In the genomic region with DNA sequence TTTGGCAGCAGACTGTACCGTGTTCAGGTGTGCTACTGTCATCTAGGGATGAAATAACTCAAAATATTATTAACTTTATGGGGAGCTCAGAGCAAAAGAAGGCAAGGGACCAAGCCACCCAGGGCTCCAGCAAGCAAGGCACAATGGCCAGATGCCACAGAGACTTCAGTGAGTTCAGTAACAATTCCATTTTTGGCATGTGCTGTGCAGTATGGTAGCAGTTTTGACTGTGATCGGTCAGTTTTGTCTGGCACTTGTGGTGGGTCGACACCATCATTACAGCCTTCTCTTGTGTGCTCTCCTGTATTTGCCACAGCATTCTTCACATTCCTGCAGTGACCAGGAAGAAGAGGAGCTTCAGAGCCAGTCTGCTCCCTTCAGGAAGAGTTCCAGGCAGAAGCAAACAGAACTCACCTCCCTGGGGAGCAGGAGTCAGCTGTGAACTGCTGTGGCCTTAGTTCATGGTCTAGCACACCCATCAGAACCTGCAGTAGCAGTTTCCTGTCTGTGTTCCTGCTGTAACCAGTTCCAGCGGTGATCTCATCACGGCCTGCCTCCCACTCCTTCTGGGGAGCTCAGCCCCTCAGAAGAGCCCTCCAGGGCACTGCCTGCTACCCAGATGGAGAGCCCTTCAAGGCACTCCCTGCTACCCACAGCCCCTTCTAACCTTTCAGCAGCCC, we compare ENCODE assay signal across 8 mouse cellular contexts. TPM values are rescaled to one million over a fixed set of nuclear protein-coding genes. Genes with fewer than 3 reads are reported as not detected.
DNase-seq lines count a peak whose midpoint lies in the region; ATAC-seq and TF ChIP-seq lines count a peak whose summit lies in the region.

No protein-coding gene starts in this region.

- H3K27me3 ChIP-seq in liver, embryonic 13.5 days, result no peaks in the 10 kb centered on the region
- no peaks in the 10 kb centered on the region for H3K27me3 ChIP-seq in liver, embryonic 12.5 days (replicated peaks)
- H3K27me3 ChIP-seq in heart, embryonic 11.5 days (ENCODE audit: control insufficient read depth, insufficient read depth, low read length), result no peaks in the 10 kb centered on the region
- no peaks in the 10 kb centered on the region for H3K27me3 ChIP-seq in stomach, postnatal 0 days (ENCODE audit: control insufficient read depth, insufficient read depth, low read length)
- H3K27me3 ChIP-seq in midbrain, embryonic 11.5 days (ENCODE audit: control insufficient read depth, insufficient read depth, low read length), result no peaks in the 10 kb centered on the region

- H3K9me3 ChIP-seq in liver, embryonic 13.5 days (replicated peaks), result no peaks in the 10 kb centered on the region
- no peaks in the 10 kb centered on the region for H3K9me3 ChIP-seq in liver, embryonic 12.5 days (replicated peaks)
- no peaks in the 10 kb centered on the region for H3K9me3 ChIP-seq in heart, embryonic 11.5 days (replicated peaks; ENCODE audit: control insufficient read depth, low read length)
- no peaks in the 10 kb centered on the region for H3K9me3 ChIP-seq in stomach, postnatal 0 days (ENCODE audit: control insufficient read depth, low read length)
- H3K9me3 ChIP-seq in midbrain, embryonic 11.5 days (ENCODE audit: control insufficient read depth, low read length), result no peaks in the 10 kb centered on the region

- H3K4me1 ChIP-seq in liver, embryonic 13.5 days (replicated peaks), result no peaks in the 10 kb centered on the region
- H3K4me1 ChIP-seq in liver, embryonic 12.5 days, result 0 out of 2 replicates have a peak, but pooled peaks cover 4% of the 10 kb centered on the region
- H3K4me1 ChIP-seq in heart, embryonic 11.5 days (ENCODE audit: control insufficient read depth, insufficient read depth, low read length), result peaks cover 25% of the 10 kb centered on the region
- no peaks in the 10 kb centered on the region for H3K4me1 ChIP-seq in stomach, postnatal 0 days (replicated peaks; ENCODE audit: control insufficient read depth, insufficient read depth)
- no peaks in the 10 kb centered on the region for H3K4me1 ChIP-seq in midbrain, embryonic 11.5 days (ENCODE audit: control insufficient read depth, insufficient read depth, low read length)

- no peak overlapping the region for H3K4me2 ChIP-seq in liver, embryonic 13.5 days
- H3K4me2 ChIP-seq in liver, embryonic 12.5 days, result no peak overlapping the region
- H3K4me2 ChIP-seq in heart, embryonic 11.5 days, result no peak overlapping the region
- no peak overlapping the region for H3K4me2 ChIP-seq in stomach, postnatal 0 days (replicated peaks; ENCODE audit: low read depth)
- no peak overlapping the region for H3K4me2 ChIP-seq in midbrain, embryonic 11.5 days

- H3K36me3 ChIP-seq in liver, embryonic 13.5 days, result no peaks in the 10 kb centered on the region
- H3K36me3 ChIP-seq in liver, embryonic 12.5 days, result no peaks in the 10 kb centered on the region
- no peaks in the 10 kb centered on the region for H3K36me3 ChIP-seq in heart, embryonic 11.5 days (ENCODE audit: control insufficient read depth, insufficient read depth, low read length)
- no peaks in the 10 kb centered on the region for H3K36me3 ChIP-seq in stomach, postnatal 0 days (ENCODE audit: control insufficient read depth, insufficient read depth, low read length)
- no peaks in the 10 kb centered on the region for H3K36me3 ChIP-seq in midbrain, embryonic 11.5 days (ENCODE audit: control insufficient read depth, insufficient read depth, low read length)

- no peak for TF ChIP-seq EP300 in stomach, postnatal 0 days (optimal IDR thresholded peaks at IDR 0.05)

- no peak for TF ChIP-seq CTCF in stomach, postnatal 0 days (IDR thresholded peaks at IDR 0.05; ENCODE audit: low read depth)

- WGBS in liver, embryonic 13.5 days (ENCODE audit: insufficient replicate concordance), result 24% methylated on average over 5 of the region's 5 CpGs
- WGBS in liver, embryonic 12.5 days (ENCODE audit: insufficient replicate concordance), result 29% methylated on average over 4 of the region's 5 CpGs
- WGBS in heart, embryonic 11.5 days (ENCODE audit: insufficient replicate concordance), result 34% methylated on average over 5 of the region's 5 CpGs
- WGBS in stomach, postnatal 0 days, result 42% methylated on average over 5 of the region's 5 CpGs
- WGBS in midbrain, embryonic 11.5 days, result 69% methylated on average over 5 of the region's 5 CpGs

- DNase-seq in liver, embryonic 13.5 days, result no peak
- peak; percentile 54 for DNase-seq in kidney, postnatal 10 days
- DNase-seq in stomach, postnatal 0 days (ENCODE audit: low spot score), result peak; percentile 23
- no peak for DNase-seq in MN1 (ENCODE audit: low spot score)
- DNase-seq in layer of hippocampus, adult 9-10 months (ENCODE audit: low spot score), result no peak
- DNase-seq in midbrain, embryonic 11.5 days (ENCODE audit: low spot score, missing footprints), result no peak

- H3K9ac ChIP-seq in liver, embryonic 13.5 days, result no peak overlapping the region
- H3K9ac ChIP-seq in liver, embryonic 12.5 days, result no peak overlapping the region
- H3K9ac ChIP-seq in heart, embryonic 11.5 days (ENCODE audit: low read depth, low read length), result no peak overlapping the region
- no peak overlapping the region for H3K9ac ChIP-seq in stomach, postnatal 0 days (ENCODE audit: low read length)
- H3K9ac ChIP-seq in midbrain, embryonic 11.5 days (ENCODE audit: low read length), result no peak overlapping the region

- ATAC-seq in liver, embryonic 13.5 days (ENCODE audit: low read depth), result no peak
- ATAC-seq in liver, embryonic 12.5 days, result no peak
- ATAC-seq in heart, embryonic 11.5 days (replicated peaks; ENCODE audit: insufficient number of reproducible peaks, low FRiP score, low TSS enrichment), result peak; percentile 29; the same call in 1 of the 2 replicates
- peak; percentile 77 for ATAC-seq in stomach, postnatal 0 days (ENCODE audit: low FRiP score, low TSS enrichment)
- ATAC-seq in midbrain, embryonic 11.5 days (ENCODE audit: low FRiP score), result no peak

- H3K27ac ChIP-seq in liver, embryonic 13.5 days, result 0 out of 2 replicates have a peak overlapping the region, but pooled peaks have one; percentile 5
- H3K27ac ChIP-seq in liver, embryonic 12.5 days, result no peak overlapping the region
- 0 out of 2 replicates have a peak overlapping the region, but pooled peaks have one; percentile 12 for H3K27ac ChIP-seq in heart, embryonic 11.5 days (ENCODE audit: low read depth, low read length)
- H3K27ac ChIP-seq in stomach, postnatal 0 days (replicated peaks), result peak overlapping the region; percentile 58; the same call in 1 of the 2 replicates
- H3K27ac ChIP-seq in midbrain, embryonic 11.5 days (ENCODE audit: low read depth, low read length), result no peak overlapping the region

- no peak overlapping the region for H3K4me3 ChIP-seq in liver, embryonic 13.5 days (replicated peaks)
- no peak overlapping the region for H3K4me3 ChIP-seq in liver, embryonic 12.5 days
- H3K4me3 ChIP-seq in heart, embryonic 11.5 days (ENCODE audit: low read depth, low read length), result no peak overlapping the region
- no peak overlapping the region for H3K4me3 ChIP-seq in stomach, postnatal 0 days (ENCODE audit: low read depth, low read length)
- H3K4me3 ChIP-seq in midbrain, embryonic 11.5 days (ENCODE audit: low read depth, low read length), result no peak overlapping the region

RNA-seq across cellular contexts. Expression of a gene that starts 16.8 kb away (rescaled TPM):
- polyA plus RNA-seq in liver, embryonic 13.5 days (2015; fragmentation: Nextera tagmentation; extraction: Ambion mirVana), result 4.9 and 5.4 TPM in 2 replicates
- polyA plus RNA-seq in liver, embryonic 12.5 days (2016; fragmentation: Nextera tagmentation; extraction: Ambion mirVana), result 9.7 and 10.3 TPM in 2 replicates
- 19.4 and 22.3 TPM in 2 replicates for polyA plus RNA-seq in heart, embryonic 11.5 days (2014; fragmentation: Nextera tagmentation; extraction: Ambion mirVana)
- polyA plus RNA-seq in stomach, postnatal 0 days (2015; fragmentation: Nextera tagmentation; extraction: Ambion mirVana), result 6.0 and 7.3 TPM in 2 replicates
- 28.4 and 28.9 TPM in 2 replicates for polyA plus RNA-seq in midbrain, embryonic 11.5 days (2014; fragmentation: Nextera tagmentation; extraction: Ambion mirVana)

Comparison
In these comparisons a context has a peak if more than half of its experiments do, and no peak if none do; other contexts are left out.
1. H3K27ac ChIP-seq: peak in liver, embryonic 13.5 days (single experiment), heart, embryonic 11.5 days (single experiment) and stomach, postnatal 0 days (single experiment); none in liver, embryonic 12.5 days (single experiment) and midbrain, embryonic 11.5 days (single experiment).
2. ATAC-seq: peak in heart, embryonic 11.5 days (single experiment) and stomach, postnatal 0 days (single experiment); none in liver, embryonic 13.5 days (single experiment), liver, embryonic 12.5 days (single experiment) and midbrain, embryonic 11.5 days (single experiment).
3. DNase-seq: peak in kidney, postnatal 10 days (single experiment) and stomach, postnatal 0 days (single experiment); none in liver, embryonic 13.5 days (single experiment), MN1 (single experiment), layer of hippocampus, adult 9-10 months (single experiment) and midbrain, embryonic 11.5 days (single experiment).